Mouse (Mus musculus): Measurements from ENCODE around the gene Atp5d.

Atp5d gene

DNA sequence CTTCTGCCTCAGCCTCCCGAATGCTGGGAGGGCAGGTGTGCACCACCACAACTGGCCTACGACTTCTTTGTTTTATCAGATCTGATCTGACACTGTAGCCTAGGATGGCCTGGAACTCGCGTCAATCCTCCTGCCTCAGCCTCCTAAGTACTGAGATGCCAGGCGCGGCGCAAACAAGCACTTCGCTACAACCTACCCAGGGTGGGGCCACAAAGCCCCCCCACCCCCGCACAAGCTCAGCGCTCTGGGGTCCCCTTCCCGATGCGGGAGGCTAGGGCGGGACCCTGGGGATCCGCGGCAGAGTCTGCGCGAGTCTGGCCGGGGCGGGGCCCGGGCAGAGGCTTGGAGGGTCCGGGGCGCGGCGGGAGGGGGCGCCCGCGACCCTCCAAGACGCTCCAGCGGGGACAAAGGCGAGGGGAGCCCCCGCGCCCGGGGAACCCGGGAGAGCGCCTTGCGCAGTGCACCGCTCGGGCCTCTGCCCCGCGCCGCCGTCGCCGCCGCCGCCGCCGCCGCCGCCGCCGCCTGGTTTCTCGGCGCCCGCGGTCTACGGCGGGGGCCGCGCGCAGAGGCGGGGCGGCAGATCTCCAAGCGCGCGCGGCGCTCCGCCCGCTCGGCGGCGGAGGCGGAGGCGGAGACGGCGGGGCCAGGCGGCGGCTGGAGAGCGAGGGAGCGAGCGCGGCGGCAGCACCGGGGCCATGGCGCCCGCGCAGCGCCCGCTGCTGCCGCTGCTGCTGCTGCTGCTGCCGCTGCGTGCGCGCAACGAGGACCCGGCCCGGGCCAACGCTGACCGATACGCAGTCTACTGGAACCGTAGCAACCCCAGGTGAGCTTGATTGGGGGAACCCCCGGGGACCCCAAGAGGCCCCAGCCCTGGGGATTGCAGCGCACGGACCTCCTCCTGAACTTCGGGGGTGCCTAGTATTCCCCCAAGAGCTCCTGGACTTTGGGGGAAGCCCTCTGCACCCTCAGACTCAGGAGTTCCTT is 40.9 kb downstream of the Atp5d start, which contains the start of gene Efna2:
Gene Efna2, plus strand, starts transcription at position 415 of the 984 bp plus-strand sequence.
- in situ Hi-C loops (cut with MseI, MboI): loop anchor here in 1 of 2 experiments (5.0 kb wide), 1 partner anchor 68 kb away; the partner anchor contains the start of gene Ndufs7

DNA sequence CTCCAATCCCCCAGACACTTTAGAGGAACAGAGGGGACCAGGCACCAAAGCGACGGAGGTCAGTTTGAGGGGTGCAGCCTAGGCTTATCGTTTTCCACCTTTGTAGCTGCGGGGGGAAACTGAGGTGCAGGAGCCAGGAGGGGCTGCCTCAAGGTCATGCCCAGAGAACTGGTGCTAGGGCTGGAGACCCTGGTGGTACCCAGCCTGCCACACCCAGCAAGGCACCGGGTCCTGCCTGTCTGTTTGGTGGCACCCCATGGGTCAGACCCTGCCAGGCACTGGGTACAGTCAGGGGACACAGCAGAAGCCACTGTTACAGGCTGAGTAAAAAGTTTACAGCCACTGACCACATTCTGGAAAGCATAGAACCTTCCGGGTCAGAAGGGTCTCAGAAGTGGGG is 41.9 kb downstream of the Atp5d start:
- in situ Hi-C loops (cut with MseI, MboI): no loop called here

GRCm38 (mm10) chr10:80180823-80181222 is 42.4 kb downstream of the Atp5d start:
- in situ Hi-C loops (cut with MseI, MboI): no loop called here

GRCm38 (mm10) chr10:80182547-80182946 is 44.1 kb downstream of the Atp5d start:
- in situ Hi-C loops (cut with MseI, MboI): no loop called here

- in situ Hi-C loops (cut with MseI, MboI): no loop called here
Measured at GRCm38 (mm10) chr10:80186649-80187048, 48.2 kb downstream of the Atp5d start.

DNA sequence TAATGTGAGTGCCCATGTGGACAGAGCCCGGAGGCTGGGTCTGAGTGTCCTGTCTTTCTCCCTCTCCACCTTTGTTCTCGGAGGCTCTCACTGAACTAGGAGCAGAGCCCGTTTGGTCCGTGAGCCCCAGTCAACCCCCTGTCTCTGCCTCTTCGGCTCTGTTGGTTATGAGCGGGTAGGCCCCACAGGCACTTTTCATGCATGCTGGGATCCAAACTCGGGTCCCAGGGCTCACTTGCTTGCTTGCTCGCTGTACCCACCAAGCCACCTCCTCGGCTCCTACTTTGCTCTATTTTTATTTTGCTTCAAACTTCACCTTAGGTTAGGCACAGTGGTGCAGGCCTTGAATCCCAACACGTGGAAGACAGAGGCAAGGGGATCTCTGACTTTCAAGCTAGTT is 49.3 kb downstream of the Atp5d start:
- in situ Hi-C loops (cut with MseI, MboI): no loop called here

DNA sequence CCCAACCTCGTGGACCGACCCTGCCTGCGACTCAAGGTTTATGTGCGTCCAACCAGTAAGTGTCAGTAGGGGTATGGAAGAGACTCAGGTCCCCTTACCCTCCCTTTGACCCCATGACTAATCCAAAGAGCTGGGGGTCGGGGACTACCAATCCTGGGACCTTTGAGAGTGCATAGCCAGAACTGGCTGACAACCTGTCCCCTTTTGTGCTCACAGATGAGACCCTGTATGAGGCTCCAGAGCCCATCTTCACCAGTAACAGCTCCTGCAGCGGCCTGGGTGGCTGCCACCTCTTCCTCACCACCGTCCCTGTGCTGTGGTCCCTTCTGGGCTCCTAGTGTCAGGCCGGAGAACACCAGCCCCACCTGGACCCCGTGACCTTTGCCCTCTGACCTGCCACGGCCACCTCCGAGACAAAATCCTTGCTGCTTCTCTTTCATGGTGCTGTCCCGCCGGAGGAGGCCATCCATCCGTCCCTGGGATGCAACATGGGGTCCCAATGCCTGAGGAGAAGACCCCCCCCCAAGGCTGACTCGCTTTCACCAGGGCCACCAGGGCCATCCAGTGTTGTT is 50.1 kb downstream of the Atp5d start:
- in situ Hi-C loops (cut with MseI, MboI): no loop called here

DNA sequence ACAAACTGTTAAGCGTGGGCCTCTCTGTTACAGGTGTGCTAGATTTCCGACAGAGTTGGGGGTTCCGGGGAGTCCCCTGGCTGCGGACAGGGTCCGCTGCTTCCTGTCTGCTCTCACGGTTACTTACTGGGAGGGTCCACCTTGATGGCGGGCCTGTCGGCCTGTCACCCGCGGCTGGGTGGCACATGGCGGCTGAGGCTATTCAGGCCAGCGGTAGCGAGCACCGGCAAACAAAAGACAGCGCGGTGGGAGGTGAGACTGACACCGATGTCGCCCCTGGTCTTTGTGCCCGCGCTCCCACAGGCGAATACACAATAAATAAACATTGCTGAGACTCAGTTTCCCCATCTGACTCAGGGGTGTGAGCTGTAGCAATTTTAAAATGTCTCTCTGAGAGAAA is 51.6 kb downstream of the Atp5d start:
- in situ Hi-C loops (cut with MseI, MboI): loop anchor here in 1 of 2 experiments (5.0 kb wide), 1 partner anchor 57 kb away; the partner anchor contains the start of gene Ndufs7

DNA sequence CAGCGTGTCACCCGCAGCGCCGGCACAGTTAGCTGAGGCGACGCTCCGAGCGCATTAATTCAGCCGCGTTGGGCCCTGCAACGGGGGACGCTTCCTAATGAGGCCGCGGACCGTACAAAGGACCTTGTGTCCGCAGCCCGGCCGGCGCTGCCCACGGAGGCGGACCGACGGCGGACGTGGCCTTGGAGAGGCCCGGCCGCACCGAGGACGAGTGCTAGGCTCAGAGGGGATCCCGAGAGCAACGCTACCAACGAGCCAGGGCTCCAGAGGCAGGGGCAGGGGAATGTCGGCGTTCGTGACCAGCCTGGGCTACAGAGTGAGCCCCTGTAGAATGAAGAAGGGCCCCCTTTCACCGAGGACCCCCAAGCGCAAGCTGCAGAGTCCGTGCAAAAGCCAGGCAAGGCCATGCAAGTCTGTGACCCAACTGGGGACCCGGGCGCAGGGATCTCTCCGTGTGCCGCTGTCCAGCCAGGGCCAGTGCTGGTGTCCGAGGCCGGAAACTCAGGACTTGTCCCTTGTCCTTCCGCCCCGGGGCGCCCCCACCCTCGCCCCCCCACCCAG is 52.1 kb downstream of the Atp5d start:
- in situ Hi-C loops (cut with MseI, MboI): loop anchor here in 1 of 2 experiments (5.0 kb wide), 1 partner anchor 57 kb away; the partner anchor contains the start of gene Ndufs7

DNA sequence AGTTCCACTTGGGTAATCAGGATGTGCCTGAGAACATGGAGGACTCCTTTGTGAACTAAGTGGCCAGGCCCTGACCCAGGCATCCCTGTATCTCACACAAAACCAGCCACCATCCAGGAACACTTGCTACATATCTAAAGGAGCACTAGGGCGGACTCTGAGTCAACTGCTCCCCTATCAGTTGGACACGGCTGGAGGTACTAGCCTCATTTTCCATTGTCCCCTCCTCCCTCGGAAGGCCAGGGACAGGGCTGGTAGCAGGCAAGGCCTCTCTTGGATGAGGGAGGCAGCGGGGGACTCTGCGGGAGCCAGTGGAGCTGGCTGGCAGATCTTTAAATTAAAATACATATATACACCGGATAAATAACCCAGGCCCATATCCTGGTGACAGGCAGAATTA is 55.5 kb downstream of the Atp5d start:
- in situ Hi-C loops (cut with MseI, MboI): loop anchor here in 1 of 2 experiments (5.0 kb wide), 1 partner anchor 53 kb away; the partner anchor contains the start of gene Ndufs7

DNA sequence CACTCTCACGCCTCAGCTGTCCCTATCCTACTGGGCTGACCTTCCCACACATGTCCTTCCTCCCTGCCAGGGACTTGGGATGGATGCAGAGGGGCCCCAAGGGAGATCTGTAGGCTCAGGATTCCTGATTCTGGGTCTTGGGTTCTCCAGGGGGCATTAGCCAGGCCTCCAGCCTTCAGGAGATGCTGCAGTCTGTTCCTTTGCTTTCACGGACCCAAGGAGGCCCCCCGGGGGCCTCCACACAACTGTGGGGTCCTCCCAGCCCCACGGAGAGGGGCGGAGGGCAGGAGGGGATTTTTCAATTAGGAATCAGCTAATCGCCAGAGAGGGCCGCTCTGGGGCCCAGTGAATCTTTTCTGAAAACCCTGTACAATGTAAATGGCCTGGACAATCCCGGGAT is 56.0 kb downstream of the Atp5d start:
- in situ Hi-C loops (cut with MseI, MboI): loop anchor here in 1 of 2 experiments (5.0 kb wide), 1 partner anchor 53 kb away; the partner anchor contains the start of gene Ndufs7
